25 mouse cellular contexts compared by ENCODE assay signal in the genomic region with DNA sequence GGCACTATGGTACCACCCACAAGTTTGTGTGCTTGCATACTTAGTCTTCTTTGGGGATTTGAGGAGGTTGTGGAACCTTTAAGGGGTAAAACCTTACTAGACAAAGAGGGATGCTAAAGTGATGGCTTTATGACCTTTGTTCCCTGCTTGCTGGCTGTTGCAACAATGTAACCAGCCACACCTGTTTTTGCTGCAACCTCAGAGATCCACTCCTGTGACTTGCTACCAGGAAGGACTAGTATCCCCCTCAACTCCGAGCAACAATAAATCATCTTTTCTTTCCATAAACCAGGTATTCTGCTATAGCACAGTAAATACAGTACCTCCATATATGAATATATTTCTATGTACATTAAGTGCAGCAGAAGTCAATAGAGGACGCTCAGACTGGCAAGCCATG.
"Had no signal": no experiment of that assay in that cellular context is flagged by ENCODE, and none has a peak within 500 bp of the region (broad histone marks: within the 10 kb centered on the region; RNA-seq: fewer than 3 reads in every experiment).

No protein-coding gene starts in this region.

- DNase-seq: gastrocnemius, adult 2 months; gastrocnemius, postnatal 10 days; gastrocnemius, postnatal 25 days; heart, adult 2 months; heart, postnatal 10 days; heart, postnatal 4 days; kidney, adult 11 months; kidney, adult 8-10 months; kidney, postnatal 10 days; kidney, postnatal 25 days; kidney, postnatal 4 days; liver; liver, embryonic 13.5 days had no signal

- H3K27me3 ChIP-seq: heart, embryonic 12.5 days; hindbrain, embryonic 12.5 days; limb, embryonic 12.5 days; liver, embryonic 13.5 days had no signal

- H3K36me3 ChIP-seq: heart, embryonic 10.5 days; heart, embryonic 12.5 days; hindbrain, embryonic 12.5 days; liver, embryonic 13.5 days had no signal

- H3K9ac ChIP-seq: heart, embryonic 12.5 days; hindbrain, embryonic 12.5 days; hindbrain, embryonic 14.5 days; limb, embryonic 12.5 days; liver, embryonic 13.5 days had no signal

- H3K4me2 ChIP-seq: heart, embryonic 12.5 days; hindbrain, embryonic 12.5 days; hindbrain, embryonic 14.5 days; limb, embryonic 12.5 days; liver, embryonic 11.5 days; liver, embryonic 13.5 days had no signal

- ATAC-seq: hindbrain, embryonic 16.5 days; inflammation-experienced regulatory T-cells, adult 6 months had no signal

- H3K4me3 ChIP-seq: gastrocnemius, adult 2 months; heart, adult 2 months; heart, embryonic 10.5 days; heart, embryonic 12.5 days; hindbrain, embryonic 10.5 days; hindbrain, embryonic 12.5 days; layer of hippocampus, adult 2 months; left cerebral cortex, adult 2 months; limb, embryonic 10.5 days; limb, embryonic 12.5 days; liver, embryonic 13.5 days had no signal

- H3K4me1 ChIP-seq: limb, embryonic 10.5 days; limb, embryonic 12.5 days; liver, embryonic 13.5 days had no signal

- H3K9me3 ChIP-seq: heart, embryonic 10.5 days; heart, embryonic 12.5 days; hindbrain, embryonic 10.5 days; hindbrain, embryonic 12.5 days; limb, embryonic 10.5 days; limb, embryonic 12.5 days; liver, embryonic 13.5 days had no signal

- H3K27ac ChIP-seq: gastrocnemius, adult 2 months; heart, adult 2 months; heart, embryonic 10.5 days; hindbrain, embryonic 10.5 days; hindbrain, embryonic 12.5 days; hindbrain, embryonic 14.5 days; left cerebral cortex, adult 2 months; limb, embryonic 10.5 days; limb, embryonic 12.5 days; liver, embryonic 13.5 days had no signal
